9 mouse cellular contexts compared by ENCODE assay signal in genomic region chr3:121890563-121890962, GRCm38 (mm10).
A peak's percentile ranks its signal among the peaks of the same experiment; 100 is the strongest.
DNase-seq lines count a peak whose midpoint lies in the region; ATAC-seq and TF ChIP-seq lines count a peak whose summit lies in the region.
"Had no signal": no experiment of that assay in that cellular context is flagged by ENCODE, and none has a peak within 500 bp of the region (broad histone marks: within the 10 kb centered on the region; RNA-seq: fewer than 3 reads in every experiment).

No protein-coding gene starts in this region.

- H3K27ac ChIP-seq in embryonic facial prominence, embryonic 14.5 days (replicated peaks; ENCODE audit: low read depth, low read length) = no peak overlapping the region
- peak overlapping the region; percentile 61 for H3K27ac ChIP-seq in kidney, adult 2 months (ENCODE audit: insufficient read depth, low read depth, low read length)
- H3K27ac ChIP-seq in lung, embryonic 15.5 days = 0 out of 2 replicates have a peak overlapping the region, but pooled peaks have one; percentile 27
- no peak overlapping the region for H3K27ac ChIP-seq in neural tube, embryonic 15.5 days (replicated peaks)

- 0 out of 2 replicates have a peak, but pooled peaks cover 3% of the 10 kb centered on the region for H3K27me3 ChIP-seq in embryonic facial prominence, embryonic 14.5 days (replicated peaks; ENCODE audit: control insufficient read depth, insufficient read depth, low read length)
- no peaks in the 10 kb centered on the region for H3K27me3 ChIP-seq in kidney, adult 2 months (replicated peaks; ENCODE audit: control insufficient read depth, insufficient read depth, low read length)
- H3K27me3 ChIP-seq in lung, embryonic 15.5 days = no peaks in the 10 kb centered on the region
- peaks cover 3% of the 10 kb centered on the region; the same call in 1 of the 2 replicates for H3K27me3 ChIP-seq in neural tube, embryonic 15.5 days (replicated peaks)

- H3K9ac ChIP-seq in embryonic facial prominence, embryonic 14.5 days (ENCODE audit: low read depth, low read length) = no peak overlapping the region
- no peak overlapping the region for H3K9ac ChIP-seq in lung, embryonic 15.5 days
- H3K9ac ChIP-seq in neural tube, embryonic 15.5 days (replicated peaks) = no peak overlapping the region

- ATAC-seq in embryonic facial prominence, embryonic 14.5 days (ENCODE audit: low read depth) = no peak
- no peak for ATAC-seq in lung, embryonic 15.5 days (ENCODE audit: borderline replicate concordance, extremely low read depth, low FRiP score, low TSS enrichment)
- ATAC-seq in neural tube, embryonic 15.5 days (ENCODE audit: low FRiP score) = no peak

- 32% methylated on average over 5 of the region's 5 CpGs for WGBS in embryonic facial prominence, embryonic 14.5 days
- 26% methylated on average over 5 of the region's 5 CpGs for WGBS in kidney, adult 2 months
- WGBS in lung, embryonic 15.5 days = 36% methylated on average over 4 of the region's 5 CpGs
- 50% methylated on average over 4 of the region's 5 CpGs for WGBS in neural tube, embryonic 15.5 days

- DNase-seq in adrenal gland, adult (ENCODE audit: inconsistent age in 2 of 2, low spot score in 1 of 2) = peak; percentile 24 to 56
- DNase-seq in adrenal gland, postnatal 4 days (ENCODE audit: low spot score in 2 of 2) = no peak
- DNase-seq in embryonic facial prominence, embryonic 14.5 days (ENCODE audit: low spot score) = no peak
- peak; percentile 78 for DNase-seq in kidney, adult 2 months
- no peak for DNase-seq in cerebellum, adult 8-10 months
- no peak for DNase-seq in Muller cell, postnatal 12 days (ENCODE audit: inconsistent ontology term)
- DNase-seq: right cerebral cortex, postnatal 14 days had no signal

- TF ChIP-seq CTCF in kidney, adult 2 months (conservative IDR thresholded peaks at IDR 0.05; ENCODE audit: insufficient read depth, insufficient read length, low read depth, low read length) = no peak

- H3K4me3 ChIP-seq in embryonic facial prominence, embryonic 14.5 days (ENCODE audit: low read depth, low read length) = no peak overlapping the region
- no peak overlapping the region for H3K4me3 ChIP-seq in kidney, adult 2 months (ENCODE audit: insufficient read depth, low read depth, low read length)
- H3K4me3 ChIP-seq in lung, embryonic 15.5 days = no peak overlapping the region
- no peak overlapping the region for H3K4me3 ChIP-seq in neural tube, embryonic 15.5 days (replicated peaks)

- no peaks in the 10 kb centered on the region for H3K36me3 ChIP-seq in embryonic facial prominence, embryonic 14.5 days (ENCODE audit: control insufficient read depth, insufficient read depth, low read length)
- H3K36me3 ChIP-seq in kidney, adult 2 months (ENCODE audit: control insufficient read depth, insufficient read depth, low read length) = no peaks in the 10 kb centered on the region
- no peaks in the 10 kb centered on the region for H3K36me3 ChIP-seq in lung, embryonic 15.5 days
- no peaks in the 10 kb centered on the region for H3K36me3 ChIP-seq in neural tube, embryonic 15.5 days

- no peaks in the 10 kb centered on the region for H3K9me3 ChIP-seq in embryonic facial prominence, embryonic 14.5 days (ENCODE audit: control insufficient read depth, low read length)
- no peaks in the 10 kb centered on the region for H3K9me3 ChIP-seq in lung, embryonic 15.5 days
- no peaks in the 10 kb centered on the region for H3K9me3 ChIP-seq in neural tube, embryonic 15.5 days (replicated peaks)

- H3K4me1 ChIP-seq in embryonic facial prominence, embryonic 14.5 days (ENCODE audit: control insufficient read depth, insufficient read depth, low read length) = peaks cover 4% of the 10 kb centered on the region
- H3K4me1 ChIP-seq in kidney, adult 2 months (ENCODE audit: control insufficient read depth, insufficient read depth, low read length) = peaks cover 16% of the 10 kb centered on the region; the same call in 1 of the 2 replicates
- peaks cover 25% of the 10 kb centered on the region for H3K4me1 ChIP-seq in lung, embryonic 15.5 days
- H3K4me1 ChIP-seq in neural tube, embryonic 15.5 days = peaks cover 19% of the 10 kb centered on the region

- H3K4me2 ChIP-seq in embryonic facial prominence, embryonic 14.5 days (ENCODE audit: low read depth, low read length) = peak overlapping the region; percentile 10; the same call in 1 of the 2 replicates
- peak overlapping the region; percentile 29 for H3K4me2 ChIP-seq in lung, embryonic 15.5 days
- H3K4me2 ChIP-seq in neural tube, embryonic 15.5 days = no peak overlapping the region

- TF ChIP-seq POLR2A in kidney, adult 2 months (IDR thresholded peaks at IDR 0.05; ENCODE audit: low read depth, low read length) = no peak

Comparison
In these comparisons a context has a peak if more than half of its experiments do, and no peak if none do; other contexts are left out.
1. DNase-seq: peak in adrenal gland, adult (2 of 2) and kidney, adult 2 months (single experiment); none in adrenal gland, postnatal 4 days (0 of 2), embryonic facial prominence, embryonic 14.5 days (single experiment), cerebellum, adult 8-10 months (single experiment) and Muller cell, postnatal 12 days (single experiment).
2. H3K27ac ChIP-seq: peak in kidney, adult 2 months (single experiment) and lung, embryonic 15.5 days (single experiment); none in embryonic facial prominence, embryonic 14.5 days (single experiment) and neural tube, embryonic 15.5 days (single experiment).